Mouse (Mus musculus) heart, postnatal 25 days (tissue): Measurements from ENCODE around the gene Alg1. TPM values are rescaled to one million over a fixed set of nuclear protein-coding genes. Genes with fewer than 3 reads are reported as not detected.

Experiments
- microRNA-seq: library from miRNA; unstranded; fragments of <30 nt; microRNA quantifications from one replicate; pipeline ENCODE4 v1.2.0, GENCODE M21; 2022
- total RNA-seq, 2 experiments: library from RNA; stranded (reverse); gene quantifications; 2 replicates each; pipeline ENCODE4 v1.2.3; 2021

Gene Alg1
- total RNA-seq, 2 experiments from 2014 or later: 12.1 to 12.3 TPM

Small RNA genes within 50 kb of the gene (microRNA-seq; reads per million reads assigned to microRNA genes)
- not detected for gene Gm23689
- gene Gm26095: not detected
- not detected for gene Mir6364

Other genes with a start within 250 kb of the Alg1 start
- not detected for gene Sept12, start 235.8 kb upstream of the Alg1 start, total RNA-seq
- gene Smim22, start 226.3 kb upstream of the Alg1 start, total RNA-seq: not detected
- gene Rogdi, start 220.1 kb upstream of the Alg1 start, total RNA-seq: 10 to 100 TPM; 20.8 to 22.4 TPM
- 10 to 100 TPM; 42.4 to 46.8 TPM for gene Glyr1, start 183.8 kb upstream of the Alg1 start, total RNA-seq
- gene Ubn1, start 183.6 kb upstream of the Alg1 start, total RNA-seq: 10 to 100 TPM; 23.5 to 30.8 TPM
- 1 to 10 TPM; 3.8 to 5.0 TPM for gene Ppl, start 101.2 kb upstream of the Alg1 start, total RNA-seq
- under 1 TPM; 0.70 to 0.86 TPM for gene Sec14l5, start 86.5 kb upstream of the Alg1 start, total RNA-seq
- 10 to 100 TPM; 11.7 to 15.4 TPM for gene Nagpa, start 29.6 kb upstream of the Alg1 start, total RNA-seq
- 10 to 100 TPM; 19.3 to 22.8 TPM for gene AU021092, start 11.3 kb upstream of the Alg1 start, total RNA-seq
- gene Eef2kmt, start 22.4 kb downstream of the Alg1 start, total RNA-seq: 1 to 10 TPM; 8.7 to 9.7 TPM